Mouse (Mus musculus) forebrain, postnatal 0 days (tissue): ENCODE results near the gene N4bp3. TPM values are rescaled to one million over a fixed set of nuclear protein-coding genes. Genes with fewer than 3 reads are reported as not detected.
A peak's percentile ranks its signal among the peaks of the same experiment; 100 is the strongest.
"Not testable (repeated sequence)": the region's sequence is repeated elsewhere in the genome, so short reads cannot be mapped to it uniquely, and the experiment has no call there.

ENCODE experiments used
- ATAC-seq: fragments of 200-750 bp; cut with Nextera tagmentation; 2 replicates; pipeline ENCODE4 v1.8.0; 2017; ENCODE audit warnings: mild to moderate bottlenecking, moderate library complexity
- DNase-seq: peaks from one replicate; pipeline ENCODE4 v3.0.0-alpha.2; 2015
- H3K27ac ChIP-seq: fragments of 300-500 bp; sonication (generic); 2 replicates; pipeline ENCODE4 v1.5.1; 2014; ENCODE audit warnings: low read depth, mild to moderate bottlenecking, antibody characterized with exemption, low read length, moderate library complexity, mixed read lengths
- H3K27me3 ChIP-seq: fragments of 300-500 bp; sonication (generic); 2 replicates; pipeline ENCODE4 v1.6.1; 2014; ENCODE audit warnings: mild to moderate bottlenecking, low read length, mixed read lengths; ENCODE audit not compliant: insufficient read depth
- H3K36me3 ChIP-seq: fragments of 300-500 bp; sonication (generic); 2 replicates; pipeline ENCODE4 v1.6.1; 2014; ENCODE audit warnings: mild to moderate bottlenecking, moderate library complexity; ENCODE audit not compliant: insufficient read depth
- H3K4me1 ChIP-seq: fragments of 300-500 bp; sonication (generic); 2 replicates; pipeline ENCODE4 v1.6.1; 2014; ENCODE audit warnings: antibody characterized with exemption; ENCODE audit not compliant: insufficient read depth
- H3K4me2 ChIP-seq: fragments of 300-500 bp; sonication (generic); 2 replicates; pipeline ENCODE4 v1.6.1; 2014; ENCODE audit warnings: low read depth, mild to moderate bottlenecking, moderate library complexity
- H3K4me3 ChIP-seq: fragments of 300-500 bp; sonication (generic); 2 replicates; pipeline ENCODE4 v1.5.1; 2014; ENCODE audit warnings: low read depth, low read length, mixed read lengths
- H3K9ac ChIP-seq: fragments of 300-500 bp; sonication (generic); 2 replicates; pipeline ENCODE4 v1.6.1; 2014; ENCODE audit warnings: mild to moderate bottlenecking
- H3K9me3 ChIP-seq: fragments of 300-500 bp; sonication (generic); 2 replicates; pipeline ENCODE4 v1.6.1; 2016; ENCODE audit warnings: low read length
- CTCF ChIP-seq: sonication (generic); IDR thresholded peaks from 2 replicates; pipeline ENCODE4 v1.5.1; 2016; ENCODE audit warnings: antibody characterized with exemption, control low read depth, low read depth
- WGBS: fragments of 180-500 bp; shearing (Covaris S2); extraction: QIAGEN DNeasy Blood & Tissue Kit; methylation state at CpG from one replicate; pipeline ENCODE4 v1.1.7; 2014; 5-methylcytosine and 5-hydroxymethylcytosine counted together
- polyA plus RNA-seq: library from polyadenylated mRNA; unstranded; fragments of >200 nt; fragmentation: Nextera tagmentation; extraction: Ambion mirVana; gene quantifications from 2 replicates; pipeline ENCODE4 v1.2.1, GENCODE M21; 2015
- total RNA-seq: library from RNA; depleted of rRNA; stranded (reverse); fragments of >200 nt; gene quantifications from 2 replicates; pipeline ENCODE4 v1.2.3, GENCODE M21; 2014; rRNA removed

The N4bp3 gene
- total RNA-seq (23.4 and 26.4 TPM in 2 replicates), polyA plus RNA-seq (17.3 and 17.9 TPM in 2 replicates)

GRCm38 (mm10) chr11:51650691-51651515 is at the start of gene N4bp3, which contains the start of gene D930048N14Rik:
Gene N4bp3 (minus strand): TSS chr11:51650842.
Gene D930048N14Rik (plus strand): TSS chr11:51650954.
- Histone ChIP-seq H3K36me3 (no peaks in the 10 kb centered on the region), H3K9me3 (no peaks in the 10 kb centered on the region), H3K27ac (0 out of 2 replicates have a peak within 1 kb of the TSS, but pooled peaks have one; percentile 29), H3K27me3 (no peaks in the 10 kb centered on the region), H3K4me2 (peak within 1 kb of the TSS; percentile 86), H3K4me1 (no peaks in the 10 kb centered on the region), H3K4me3 (peak within 1 kb of the TSS; percentile 64), H3K9ac (peak within 1 kb of the TSS; percentile 73)
- 2% methylated on average over 70 of the region's 70 CpGs for WGBS
- no peak; the same call in 1 of the 2 replicates for TF ChIP-seq CTCF
- peak; percentile 56 for DNase-seq
- peak; percentile 86 for ATAC-seq

DNA sequence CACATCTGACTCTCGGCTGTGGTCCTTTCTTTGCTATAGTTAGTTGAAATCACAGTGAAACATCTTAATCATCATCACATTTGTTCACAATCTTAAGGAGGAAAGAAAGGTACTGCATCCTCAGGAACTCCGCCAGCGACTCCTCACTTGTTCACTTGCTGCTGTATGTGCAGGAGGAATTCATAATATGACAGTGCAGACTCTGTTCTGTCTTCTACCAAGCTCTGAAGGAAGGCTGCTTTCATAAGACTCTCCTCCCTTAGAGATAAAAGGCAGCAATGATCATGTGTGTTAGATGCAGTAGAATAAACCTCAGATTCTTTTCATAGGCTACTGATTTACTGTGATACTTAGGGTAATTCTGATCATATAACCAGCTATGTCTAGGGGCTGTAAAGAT is 44.3 kb upstream of the N4bp3 start:
- H3K9ac ChIP-seq = no peak overlapping the region

DNA sequence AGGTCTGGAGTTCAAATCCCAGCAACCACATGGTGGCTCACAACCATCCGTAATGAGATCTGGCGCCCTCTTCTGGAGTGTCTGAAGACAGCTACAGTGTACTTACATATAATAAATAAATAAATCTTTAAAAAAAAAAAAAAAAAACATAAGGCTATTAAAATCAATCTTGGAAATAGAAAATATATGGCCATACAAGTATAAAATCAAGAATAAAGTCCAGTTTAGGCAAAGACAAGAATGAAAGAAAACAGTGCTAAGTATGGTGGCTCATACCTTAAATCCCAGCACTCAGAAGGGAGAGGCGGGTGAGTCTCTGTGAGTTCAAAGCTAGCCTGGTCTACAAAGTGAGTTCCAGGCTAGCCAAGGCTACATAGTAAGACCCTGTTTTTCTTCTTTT is 40.0 kb upstream of the N4bp3 start:
- WGBS = 96% methylated on average over 1 of the region's 3 CpGs
- H3K27ac ChIP-seq, H3K9me3 ChIP-seq, ATAC-seq, H3K4me1 ChIP-seq, H3K4me2 ChIP-seq, DNase-seq, H3K27me3 ChIP-seq, H3K9ac ChIP-seq, H3K4me3 ChIP-seq: not testable (repeated sequence)
- H3K36me3 ChIP-seq = peaks cover 14% of the 10 kb centered on the region; the same call in 1 of the 2 replicates

More for the DNA sequence above, 44.3 kb upstream of the N4bp3 start:
- Histone ChIP-seq H3K36me3 (peaks cover 39% of the 10 kb centered on the region), H3K4me2 (no peak overlapping the region), H3K9me3 (no peaks in the 10 kb centered on the region), H3K4me1 (no peaks in the 10 kb centered on the region), H3K4me3 (no peak overlapping the region), H3K27me3 (no peaks in the 10 kb centered on the region), H3K27ac (no peak overlapping the region)
- ATAC-seq (no peak), DNase-seq (no peak)
- TF ChIP-seq CTCF = no peak
- 93% methylated on average over 3 of the region's 3 CpGs for WGBS

GRCm38 (mm10) chr11:51689343-51689742 is 38.7 kb upstream of the N4bp3 start:
- peaks cover 14% of the 10 kb centered on the region; the same call in 1 of the 2 replicates for H3K36me3 ChIP-seq
- no peak for ATAC-seq
- peak overlapping the region; percentile 69 for H3K4me3 ChIP-seq
- H3K27ac ChIP-seq = peak overlapping the region; percentile 99
- H3K9me3 ChIP-seq = no peaks in the 10 kb centered on the region
- TF ChIP-seq CTCF = no peak
- peak overlapping the region; percentile 82 for H3K9ac ChIP-seq
- H3K4me1 ChIP-seq = no peaks in the 10 kb centered on the region
- no peak for DNase-seq
- 22% methylated on average over 6 of the region's 6 CpGs for WGBS
- H3K4me2 ChIP-seq = peak overlapping the region; percentile 48
- no peaks in the 10 kb centered on the region for H3K27me3 ChIP-seq

DNA sequence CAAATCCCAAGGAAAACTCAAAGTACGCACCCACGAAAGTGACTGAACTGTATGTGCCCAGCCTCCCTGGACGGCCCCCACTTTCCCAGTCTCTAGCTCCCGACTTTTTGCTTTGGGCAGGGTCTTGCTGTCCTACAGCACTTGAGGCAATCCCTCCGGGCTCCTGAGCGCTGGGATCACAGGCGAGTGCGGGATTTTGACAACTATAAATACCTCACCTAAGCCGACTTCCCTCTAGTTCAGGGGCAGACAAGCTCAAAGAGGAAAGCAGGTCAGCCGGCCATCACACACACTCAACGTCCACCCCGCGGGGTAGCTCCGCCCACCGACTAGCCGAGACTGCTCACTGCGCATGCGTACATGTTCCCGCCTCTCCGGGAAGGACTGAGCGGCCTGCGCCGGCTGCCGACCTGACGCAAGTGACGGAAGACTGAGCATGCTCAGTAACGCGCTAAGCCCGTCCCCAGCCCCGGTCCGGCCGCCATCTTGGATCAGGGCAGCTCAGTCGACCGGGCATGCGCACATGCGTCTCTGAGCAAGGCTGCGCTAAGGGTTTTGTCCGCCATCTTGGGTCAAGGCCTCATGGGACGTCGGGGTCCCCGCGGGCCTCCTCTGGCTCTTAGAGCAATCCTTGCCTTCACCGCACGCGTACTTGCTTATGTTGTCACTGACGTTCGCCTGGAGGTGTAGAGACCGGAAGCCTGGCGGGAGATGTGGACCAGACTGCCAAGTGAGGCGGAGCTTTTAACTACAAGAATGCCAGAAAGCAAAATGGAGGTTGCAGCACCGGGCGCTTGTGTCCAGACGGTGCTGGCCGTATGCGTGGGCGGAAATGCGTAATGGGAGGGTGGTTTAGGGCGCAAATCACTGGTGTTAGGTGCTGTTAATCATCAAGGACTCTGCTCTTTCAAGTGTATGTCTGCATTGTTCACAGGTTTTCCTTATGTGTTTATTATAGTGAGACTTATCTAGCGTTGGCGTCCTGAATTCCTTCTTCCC is 38.0 kb upstream of the N4bp3 start, which contains the start of gene 0610009B22Rik:
Gene 0610009B22Rik (minus strand): TSS at position 545 of the 999 bp plus-strand sequence.
- Histone ChIP-seq H3K27ac (peak within 1 kb of the TSS; percentile 99), H3K9me3 (no peaks in the 10 kb centered on the region), H3K36me3 (peaks cover 14% of the 10 kb centered on the region; the same call in 1 of the 2 replicates), H3K4me3 (peak within 1 kb of the TSS; percentile 69), H3K4me1 (no peaks in the 10 kb centered on the region), H3K9ac (peak within 1 kb of the TSS; percentile 82), H3K27me3 (no peaks in the 10 kb centered on the region), H3K4me2 (peak within 1 kb of the TSS; percentile 77)
- peak; percentile 100 for DNase-seq
- TF ChIP-seq CTCF = 0 out of 2 replicates have a peak, but pooled peaks have one; percentile 9
- peak; percentile 99 for ATAC-seq
- under 1% methylated on average over 60 of the region's 60 CpGs for WGBS

- WGBS = 45% methylated on average over 8 of the region's 8 CpGs
These were observed 31.3 kb upstream of the N4bp3 start for GRCm38 (mm10) chr11:51681976-51682374.

More at GRCm38 (mm10) chr11:51681976-51682374, 31.3 kb upstream of the N4bp3 start:
- no peak overlapping the region for H3K4me2 ChIP-seq
- DNase-seq (no peak), ATAC-seq (no peak)
- no peak overlapping the region for H3K4me3 ChIP-seq
- no peak for TF ChIP-seq CTCF
- H3K4me1 ChIP-seq = no peaks in the 10 kb centered on the region
- no peaks in the 10 kb centered on the region for H3K9me3 ChIP-seq
- H3K27ac ChIP-seq = no peak overlapping the region
- no peaks in the 10 kb centered on the region for H3K27me3 ChIP-seq
- peaks cover 4% of the 10 kb centered on the region; the same call in 1 of the 2 replicates for H3K36me3 ChIP-seq
- no peak overlapping the region for H3K9ac ChIP-seq
